Mouse (Mus musculus): ENCODE measurements around the gene Mars2. TPM values are rescaled to one million over a fixed set of nuclear protein-coding genes. Genes with fewer than 3 reads are reported as not detected.

The Mars2 gene
- polyA plus RNA-seq (2012; rRNA removed): 3.4 and 3.7 TPM in 2 replicates

GRCm38 (mm10) chr1:55236890-55237642 is at the start of gene Mars2:
TSS of gene Mars2 (plus strand) at chr1:55237177.

DNA sequence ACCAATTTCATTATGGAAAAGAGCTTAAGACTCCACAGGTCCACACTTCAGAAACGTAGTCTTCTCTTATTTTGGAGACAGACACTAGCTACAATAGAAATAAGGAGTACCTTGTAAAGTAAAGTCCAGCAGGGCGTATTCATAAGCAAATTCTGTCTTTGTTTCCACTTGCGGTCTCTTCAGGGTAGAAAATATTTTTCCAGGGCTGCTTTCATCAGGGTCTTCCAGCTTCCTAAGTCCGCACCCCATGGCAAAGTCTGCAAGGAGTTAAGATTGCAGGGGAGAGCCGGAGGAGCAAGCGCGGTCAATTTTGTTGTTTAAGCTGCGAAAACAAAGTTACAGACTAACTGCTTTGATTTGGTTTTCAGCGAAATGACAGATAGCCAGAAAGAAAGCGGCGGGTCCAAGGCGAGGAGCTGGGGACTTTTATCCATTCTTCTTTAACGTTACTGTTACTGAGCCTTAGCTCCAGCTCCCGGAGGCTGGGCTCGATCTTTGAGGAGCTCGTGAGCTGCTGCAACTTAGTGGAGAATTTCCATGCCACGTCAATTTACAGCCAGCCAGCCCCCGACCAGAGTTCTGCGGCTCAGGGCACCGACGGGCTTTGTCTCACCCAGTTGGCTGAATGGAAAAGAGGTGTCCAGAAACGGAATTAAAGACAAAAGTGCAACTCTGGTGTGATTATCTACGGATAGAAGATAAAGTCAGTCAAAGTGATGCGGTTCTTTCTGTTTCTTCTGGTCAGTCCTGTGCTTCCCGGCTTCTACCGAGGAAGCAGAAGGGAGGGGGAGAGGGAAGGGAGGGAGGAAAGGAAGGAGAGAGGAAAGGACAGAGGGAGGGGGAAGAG is 10.7 kb upstream of the Mars2 start, which contains the start of gene Rftn2:
TSS of gene Rftn2 (minus strand) at position 772 of the 847 bp plus-strand sequence.

Other genes starting within 250 kb of the Mars2 start
- 228 and 247 TPM in 2 replicates for gene Sf3b1, start 209.7 kb upstream of the Mars2 start, polyA plus RNA-seq (2012; rRNA removed)
- 19.0 and 21.6 TPM in 2 replicates for gene Coq10b, start 184.4 kb upstream of the Mars2 start, polyA plus RNA-seq (2012; rRNA removed)
- 191 and 215 TPM in 2 replicates for gene Hspe1, start 149.0 kb upstream of the Mars2 start, polyA plus RNA-seq (2012; rRNA removed)
- gene Hspd1, start 148.9 kb upstream of the Mars2 start, polyA plus RNA-seq (2012; rRNA removed): 146 and 156 TPM in 2 replicates
- 48.4 and 54.4 TPM in 2 replicates for gene Mob4, start 105.9 kb upstream of the Mars2 start, polyA plus RNA-seq (2012; rRNA removed)
- gene Rftn2, start 10.4 kb upstream of the Mars2 start, polyA plus RNA-seq (2012; rRNA removed): 9.3 and 10.9 TPM in 2 replicates
- gene Boll, start 126.3 kb downstream of the Mars2 start, polyA plus RNA-seq (2012; rRNA removed): 0.14 and 0.15 TPM in 2 replicates
- 4.1 and 4.4 TPM in 2 replicates for gene Plcl1, start 168.7 kb downstream of the Mars2 start, polyA plus RNA-seq (2012; rRNA removed)

Data from central nervous system, embryonic 14 days (tissue).